Mouse (Mus musculus) thymus, postnatal 0 days (tissue): ENCODE results near the gene Gpr68. TPM values are rescaled to one million over a fixed set of nuclear protein-coding genes. Genes with fewer than 3 reads are reported as not detected.
A peak's percentile ranks its signal among the peaks of the same experiment; 100 is the strongest.

ENCODE experiments used
- DNase-seq: peaks from one replicate; pipeline ENCODE4 v3.0.0-alpha.2; 2015; ENCODE audit warnings: low spot score
- polyA plus RNA-seq: library from polyadenylated mRNA; unstranded; fragments of >200 nt; fragmentation: Nextera tagmentation; extraction: Ambion mirVana; gene quantifications from 2 replicates; pipeline ENCODE4 v1.2.1, GENCODE M21; 2015

The Gpr68 gene
- polyA plus RNA-seq, 1 experiment from 2014 or later, result 7.5 TPM

- DNase-seq, result no peak
These were observed 16.8 kb upstream of the Gpr68 start for GRCm38 (mm10) chr12:100924646-100925339.

DNA sequence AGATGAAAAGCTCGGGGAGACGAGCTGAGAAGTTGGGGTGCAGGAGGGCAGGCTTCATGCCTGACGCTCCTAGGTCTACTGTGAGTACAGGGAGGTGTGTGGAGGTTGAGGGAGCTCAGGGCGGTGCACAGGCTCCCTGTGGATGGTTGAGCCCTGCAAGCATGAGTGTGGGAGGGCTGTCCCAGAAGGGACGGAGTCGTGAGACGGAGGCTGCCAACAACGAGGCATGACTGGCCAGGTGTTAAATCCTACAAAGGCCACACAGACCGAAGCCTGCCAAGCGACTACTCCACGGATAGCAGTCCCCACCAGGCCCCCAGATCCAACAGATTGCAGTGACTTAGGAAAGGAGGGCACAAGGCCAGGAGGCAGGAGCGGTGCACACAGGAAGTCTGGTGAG is 2.7 kb upstream of the Gpr68 start:
- DNase-seq, result no peak

- no peak for DNase-seq
These were observed 1.8 kb upstream of the Gpr68 start for GRCm38 (mm10) chr12:100909765-100910164.

GRCm38 (mm10) chr12:100908298-100909034 is 468 bp upstream of the Gpr68 start:
- DNase-seq, result no peak

GRCm38 (mm10) chr12:100906861-100907260 is 1.1 kb downstream of the Gpr68 start:
- DNase-seq, result peak; percentile 25

DNA sequence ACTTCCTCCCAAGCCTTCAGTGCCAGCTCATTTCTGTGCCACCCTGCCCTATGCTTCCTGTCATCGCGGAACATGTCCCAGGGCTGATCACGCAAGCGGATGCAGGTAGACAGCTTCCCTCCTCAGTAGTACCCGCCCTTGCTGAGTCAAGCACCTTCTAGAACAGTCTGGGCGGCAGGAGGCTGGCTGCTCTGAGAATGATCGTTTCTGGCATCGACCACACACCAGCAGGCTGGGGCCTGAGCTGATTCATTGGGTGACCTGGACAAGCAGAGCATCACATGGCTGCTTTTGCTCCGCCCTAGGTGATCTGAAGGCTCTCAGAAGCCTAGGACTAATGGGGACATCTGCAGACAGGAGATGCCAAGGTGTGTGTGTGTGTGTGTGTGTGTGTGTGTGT is 4.2 kb downstream of the Gpr68 start:
- DNase-seq, result peak; percentile 26

DNA sequence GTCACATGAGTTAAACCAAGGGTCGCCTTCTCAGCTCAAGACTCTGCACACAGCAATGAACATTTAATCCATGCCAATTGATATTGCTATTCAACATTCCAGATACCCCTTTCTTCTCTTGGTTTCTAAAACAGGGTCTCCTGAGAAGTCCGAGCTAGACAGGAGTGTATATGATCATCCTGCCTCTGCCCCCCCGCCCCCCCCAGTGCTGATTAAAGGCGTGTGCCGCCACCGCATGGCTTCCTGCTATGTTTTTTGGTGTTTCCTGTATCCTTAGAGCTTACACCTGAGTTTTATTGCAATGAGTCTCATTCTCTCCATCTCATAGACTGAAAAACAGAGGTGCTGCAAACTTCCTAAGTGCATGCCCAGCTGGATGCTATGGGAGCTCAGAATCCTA is 6.6 kb downstream of the Gpr68 start:
- DNase-seq, result peak; percentile 17

DNA sequence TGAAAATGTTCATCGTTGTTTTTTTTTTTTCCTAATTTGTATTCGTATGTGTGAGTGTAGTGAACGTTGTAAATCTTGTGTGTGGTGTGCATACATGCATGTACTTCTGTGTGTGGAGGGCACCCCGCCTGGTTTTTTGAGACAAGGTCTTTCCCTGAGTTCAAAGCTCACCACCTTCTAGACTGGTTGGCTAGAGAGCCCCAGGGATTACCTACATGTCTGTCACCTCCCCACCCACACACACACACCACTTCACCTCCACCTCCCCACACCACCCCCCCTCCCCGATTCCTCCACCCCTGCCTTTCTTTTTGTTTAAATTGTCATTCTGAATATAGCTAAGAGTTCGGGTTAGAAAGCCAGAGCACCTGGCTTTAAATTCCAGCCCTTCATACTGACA is 7.1 kb downstream of the Gpr68 start:
- no peak for DNase-seq

DNA sequence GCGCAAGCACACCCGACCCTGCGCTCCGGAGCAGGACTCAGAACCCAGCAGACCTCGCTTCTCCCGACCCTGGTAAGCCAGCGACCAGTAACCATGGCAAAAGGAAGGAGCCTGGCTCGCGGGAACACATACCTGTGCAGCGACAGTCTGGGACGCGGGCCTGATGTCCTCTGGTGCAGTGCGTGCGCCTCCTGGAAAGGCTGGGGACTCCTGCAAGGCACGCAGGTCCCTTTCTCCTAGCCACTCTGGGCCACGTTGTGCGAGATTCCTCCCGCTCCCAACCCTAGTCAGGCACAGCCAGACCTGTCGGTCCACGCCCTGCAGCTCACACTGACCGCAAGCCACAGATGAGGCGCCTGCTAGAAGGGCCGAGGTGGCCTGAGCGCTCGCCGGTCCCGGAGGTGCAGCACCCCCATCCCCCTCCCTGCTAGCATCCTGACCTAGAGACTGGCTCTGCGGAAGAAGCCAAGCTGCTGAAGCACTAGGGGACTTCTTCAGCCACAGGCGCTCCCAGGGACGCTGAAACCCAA is 8.8 kb downstream of the Gpr68 start:
- DNase-seq, result no peak

GRCm38 (mm10) chr12:100897736-100898650 is 10.0 kb downstream of the Gpr68 start:
- DNase-seq, result no peak

GRCm38 (mm10) chr12:100896661-100897060 is 11.3 kb downstream of the Gpr68 start:
- no peak for DNase-seq

GRCm38 (mm10) chr12:100895504-100895903 is 12.5 kb downstream of the Gpr68 start:
- DNase-seq, result peak; percentile 18

DNA sequence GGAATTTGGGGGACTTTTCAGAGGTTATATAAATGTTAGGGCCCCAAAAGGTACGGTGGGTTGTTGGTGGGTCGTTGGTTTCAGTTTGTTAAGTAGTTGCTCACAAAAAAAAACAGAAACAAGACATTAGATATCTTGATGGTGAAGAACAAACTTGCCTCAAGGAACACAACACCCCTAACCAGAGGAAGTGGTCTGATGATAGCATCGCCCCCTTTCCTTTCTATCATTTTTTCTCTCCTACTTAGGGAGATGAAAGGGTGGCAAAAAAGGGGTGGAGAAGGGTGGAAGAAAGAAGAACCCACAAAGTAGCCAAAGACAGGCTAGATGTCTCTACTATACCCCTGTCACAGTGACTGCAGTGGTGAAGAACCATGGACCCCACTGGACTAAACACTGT is 17.4 kb downstream of the Gpr68 start:
- DNase-seq, result peak; percentile 33

DNA sequence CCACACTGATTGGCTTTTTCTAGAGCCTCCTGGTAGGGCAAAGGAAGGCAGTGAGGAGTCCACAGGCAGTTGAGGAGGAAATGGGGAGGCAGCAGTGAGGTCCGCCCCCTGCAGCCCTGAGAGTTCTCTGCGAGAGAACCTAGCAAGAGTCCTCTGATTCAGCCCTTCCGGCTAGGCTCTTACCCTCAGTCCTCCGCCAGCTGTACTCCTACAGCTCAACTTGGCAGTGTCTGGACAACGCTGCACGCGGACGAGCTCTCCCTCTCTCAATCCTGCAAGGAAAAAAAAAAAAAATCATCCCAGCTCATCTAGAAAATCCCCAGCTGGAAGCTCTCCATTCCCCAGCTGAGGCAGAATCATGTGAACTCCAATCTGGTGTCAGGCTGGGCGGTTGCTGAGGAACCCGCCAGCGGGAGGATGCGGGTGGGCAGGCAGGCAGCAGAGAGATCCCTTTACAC is 20.2 kb downstream of the Gpr68 start:
- peak; percentile 22 for DNase-seq

DNA sequence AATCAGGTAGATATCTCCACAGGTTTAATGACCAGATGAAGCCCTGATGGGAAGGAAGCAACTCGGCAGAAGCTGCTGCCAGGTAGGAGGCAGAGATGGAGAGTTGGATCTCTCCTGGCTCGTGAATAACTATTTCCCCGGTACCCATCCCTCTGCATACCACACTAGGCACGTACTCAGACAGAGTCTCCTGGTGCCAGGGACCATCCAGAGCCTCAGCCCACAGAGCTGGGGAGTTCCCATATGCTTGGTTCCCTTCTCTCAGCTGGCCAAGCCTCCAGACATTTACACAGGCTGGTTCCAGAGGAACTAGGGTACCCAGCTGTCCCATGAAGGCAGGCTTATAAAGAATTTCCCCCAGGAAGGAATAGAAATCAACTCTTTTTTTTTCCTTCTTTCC is 21.1 kb downstream of the Gpr68 start:
- no peak for DNase-seq

DNA sequence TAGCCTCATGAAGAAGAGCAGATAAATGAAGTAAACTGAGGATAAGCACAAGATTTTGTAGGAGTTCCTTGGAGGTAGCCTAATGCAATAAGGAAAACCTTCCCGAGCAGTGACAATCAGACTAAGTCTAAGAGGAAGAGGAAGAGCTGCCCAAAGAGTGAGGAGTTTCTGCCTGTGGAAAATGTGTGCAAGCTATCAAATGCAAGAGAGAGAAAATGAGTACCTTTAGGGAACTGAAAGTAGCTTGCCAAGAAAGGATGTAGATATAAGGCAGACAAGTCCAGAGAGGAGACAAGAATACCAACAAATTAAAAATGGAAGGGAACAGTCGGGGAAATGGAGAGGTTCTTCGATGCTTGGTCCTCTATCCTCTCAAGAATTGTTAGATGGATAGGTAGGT is 22.4 kb downstream of the Gpr68 start:
- DNase-seq, result no peak

- no peak for DNase-seq
These were observed 24.8 kb downstream of the Gpr68 start for GRCm38 (mm10) chr12:100883168-100883567.

DNA sequence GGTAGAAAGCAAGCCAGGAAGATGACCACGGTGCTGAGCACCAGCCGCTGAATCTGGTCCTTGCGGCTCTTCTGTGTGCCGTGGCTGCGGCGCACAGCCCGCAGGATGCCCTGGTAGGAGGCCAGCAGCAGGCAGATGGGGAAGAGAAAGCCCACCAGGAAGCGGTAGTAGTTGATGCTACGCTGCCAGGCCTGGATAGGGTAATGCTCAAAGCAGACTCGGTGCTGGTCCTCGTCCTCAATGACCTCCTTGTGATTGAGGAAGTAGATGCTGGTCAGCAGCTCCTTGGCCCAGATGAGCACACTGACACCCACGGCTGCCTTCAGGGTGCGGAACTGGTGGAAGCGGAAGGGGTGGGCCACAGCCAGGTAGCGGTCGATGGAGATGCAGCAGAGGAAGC is 29.4 kb downstream of the Gpr68 start:
- DNase-seq, result no peak

DNA sequence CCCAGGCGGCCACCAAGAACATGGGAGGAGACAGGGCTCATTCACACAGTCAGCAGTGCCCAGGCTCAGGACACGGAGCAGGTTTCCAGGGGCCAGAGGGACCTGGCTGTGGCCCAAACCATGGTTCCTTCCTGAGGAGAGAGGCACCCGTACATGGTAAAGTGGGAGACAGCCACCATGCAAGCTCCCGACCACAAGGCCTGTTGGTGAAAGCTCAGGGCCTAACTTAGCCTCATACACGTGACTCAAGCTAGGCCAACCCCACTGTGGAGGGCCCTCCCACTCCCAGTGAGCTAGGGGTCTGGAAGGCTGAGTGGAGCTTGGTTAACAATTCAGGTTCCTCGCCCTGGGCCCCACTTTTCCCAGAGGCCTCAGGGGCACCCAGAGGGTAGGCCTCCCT is 30.1 kb downstream of the Gpr68 start:
- DNase-seq, result no peak

DNA sequence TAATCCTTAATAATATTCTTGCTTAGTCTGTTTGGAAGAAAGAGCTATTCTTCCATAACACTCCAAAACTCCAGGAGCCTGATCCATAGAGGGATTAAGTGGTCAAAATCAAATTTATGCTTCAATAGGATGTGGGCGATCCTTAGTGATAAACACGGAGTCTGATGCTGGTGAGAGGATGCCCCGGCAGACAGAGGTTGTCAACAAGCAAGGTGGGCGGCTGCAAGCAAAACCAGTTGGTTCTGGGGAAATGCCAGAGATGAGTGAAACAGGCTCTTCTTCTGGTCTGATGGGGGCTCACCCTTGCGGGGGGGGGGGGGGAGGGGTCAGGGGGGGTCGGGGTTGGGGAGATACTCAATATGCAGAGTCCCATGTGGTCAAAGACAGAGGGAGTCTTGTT is 32.0 kb downstream of the Gpr68 start:
- no peak for DNase-seq

DNA sequence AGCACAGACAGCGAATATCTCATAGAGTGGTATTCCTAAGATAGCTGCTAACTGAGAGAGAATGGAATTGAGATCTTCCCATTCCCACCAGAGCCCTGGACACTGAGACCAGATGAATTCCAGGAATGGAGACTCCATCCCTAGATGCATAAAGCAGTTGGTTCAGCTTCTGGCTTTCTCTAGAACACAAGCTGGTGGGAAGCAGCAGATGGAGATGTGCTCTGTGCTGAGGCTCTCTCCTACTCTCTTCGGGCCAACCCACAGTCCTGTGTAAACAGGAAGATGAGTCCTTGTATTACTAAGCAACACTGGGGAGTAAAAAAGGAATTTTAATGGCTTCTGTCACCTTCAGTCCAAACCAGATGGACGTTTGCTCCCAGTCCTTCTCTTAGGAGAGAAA is 32.4 kb downstream of the Gpr68 start:
- no peak for DNase-seq

GRCm38 (mm10) chr12:100873612-100874011 is 34.4 kb downstream of the Gpr68 start:
- DNase-seq, result no peak
